Mouse (Mus musculus): Measurements from ENCODE around the gene Myef2. TPM values are rescaled to one million over a fixed set of nuclear protein-coding genes. Genes with fewer than 3 reads are reported as not detected.

Myef2 gene
- polyA plus RNA-seq (2014; fragmentation: Nextera tagmentation; extraction: Ambion mirVana): 232 and 263 TPM in 2 replicates

DNA sequence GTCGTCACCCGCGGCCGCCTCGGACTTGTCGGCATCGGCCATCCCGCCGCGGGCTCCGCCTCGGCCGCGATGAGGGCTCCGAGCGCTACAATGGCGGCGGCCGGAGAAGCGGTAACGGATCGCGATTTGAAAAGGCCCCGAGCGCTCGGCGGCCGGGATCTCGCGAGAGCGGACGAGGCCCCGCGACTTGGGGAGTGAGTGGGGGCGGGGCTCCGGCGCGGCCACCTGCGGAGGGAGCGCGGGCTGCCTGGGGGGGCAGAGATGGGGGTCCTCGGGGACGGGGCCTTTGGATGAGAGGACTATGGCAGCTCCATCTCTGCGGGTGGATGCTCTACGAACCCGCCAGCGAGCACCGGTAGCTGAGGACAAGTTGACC is at the start of gene Myef2:
Gene Myef2, minus strand, starts transcription at position 185 of the 376 bp plus-strand sequence.
- H3K36me3 ChIP-seq (ENCODE audit: control insufficient read depth, insufficient read depth, low read length): no peaks in the 10 kb centered on the region
- no peaks in the 10 kb centered on the region for H3K9me3 ChIP-seq (ENCODE audit: control insufficient read depth, low read length)
- peak within 1 kb of the TSS; percentile 99 for H3K9ac ChIP-seq (replicated peaks; ENCODE audit: low read length)
- H3K27me3 ChIP-seq (ENCODE audit: control insufficient read depth, insufficient read depth, low read length): no peaks in the 10 kb centered on the region
- peak within 1 kb of the TSS; percentile 76 for H3K4me3 ChIP-seq (replicated peaks; ENCODE audit: low read depth, low read length)
- peaks cover 22% of the 10 kb centered on the region for H3K4me1 ChIP-seq (ENCODE audit: control insufficient read depth, insufficient read depth, low read length)
- DNase-seq (peak; percentile 95), ATAC-seq (ENCODE audit: low FRiP score, low TSS enrichment) (peak; percentile 92)
- H3K27ac ChIP-seq (replicated peaks; ENCODE audit: low read depth, low read length): peak within 1 kb of the TSS; percentile 97
- peak within 1 kb of the TSS; percentile 70 for H3K4me2 ChIP-seq (ENCODE audit: low read length)
- WGBS: 2% methylated on average over 38 of the region's 48 CpGs

DNA sequence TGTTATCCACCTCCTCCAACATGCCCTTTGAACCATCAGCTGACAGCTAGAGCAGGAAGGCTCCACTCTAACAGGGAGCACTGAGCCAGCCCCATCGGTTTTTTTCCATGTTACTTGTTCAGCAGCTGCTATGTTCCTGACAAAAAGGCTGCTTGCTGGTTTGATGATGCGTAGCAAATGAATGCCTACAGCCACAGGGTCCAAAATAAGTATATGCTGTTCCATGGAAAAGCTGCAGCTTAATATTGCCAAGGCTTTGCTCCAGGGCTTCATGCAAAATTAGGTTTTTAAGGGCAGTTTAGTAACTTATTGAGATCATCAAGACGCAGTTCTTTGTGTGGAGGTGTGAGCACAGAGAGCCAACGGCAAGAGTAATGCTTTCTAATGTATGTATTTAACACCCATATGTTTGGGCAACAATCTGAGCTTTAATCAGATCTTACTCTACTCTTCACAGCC is 38.6 kb upstream of the Myef2 start:
- Histone ChIP-seq H3K27ac (replicated peaks; ENCODE audit: low read depth, low read length) (no peak overlapping the region), H3K9me3 (ENCODE audit: control insufficient read depth, low read length) (no peaks in the 10 kb centered on the region), H3K4me1 (ENCODE audit: control insufficient read depth, insufficient read depth, low read length) (no peaks in the 10 kb centered on the region; the same call in 1 of the 2 replicates), H3K4me2 (ENCODE audit: low read length) (no peak overlapping the region), H3K27me3 (ENCODE audit: control insufficient read depth, insufficient read depth, low read length) (no peaks in the 10 kb centered on the region), H3K4me3 (replicated peaks; ENCODE audit: low read depth, low read length) (no peak overlapping the region), H3K9ac (replicated peaks; ENCODE audit: low read length) (no peak overlapping the region), H3K36me3 (ENCODE audit: control insufficient read depth, insufficient read depth, low read length) (no peaks in the 10 kb centered on the region)
- no peak for ATAC-seq (ENCODE audit: low FRiP score, low TSS enrichment)
- peak; percentile 25 for DNase-seq
- 43% methylated on average over 4 of the region's 4 CpGs for WGBS

DNA sequence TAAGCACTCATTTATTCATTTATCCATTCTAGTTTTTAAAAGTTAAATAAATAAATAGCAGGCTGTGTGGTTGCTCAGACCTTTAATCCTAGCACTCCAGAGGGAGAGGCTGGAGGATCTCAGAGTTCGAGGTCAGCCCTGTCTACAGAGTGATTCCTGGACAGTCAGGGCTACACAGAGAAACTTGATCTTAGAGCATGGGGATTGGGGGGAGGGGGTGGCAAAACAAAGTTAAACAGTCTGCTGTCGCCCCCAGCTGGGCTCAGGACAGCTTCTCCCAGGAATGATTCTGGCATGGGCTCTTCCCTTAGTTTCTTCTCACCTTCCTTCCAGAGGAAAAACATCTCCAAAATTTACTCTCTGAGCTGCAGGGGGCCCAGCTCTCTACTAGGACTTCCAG is 32.0 kb upstream of the Myef2 start:
- Histone ChIP-seq H3K9ac (replicated peaks; ENCODE audit: low read length) (no peak overlapping the region), H3K4me2 (ENCODE audit: low read length) (no peak overlapping the region), H3K4me3 (replicated peaks; ENCODE audit: low read depth, low read length) (no peak overlapping the region), H3K4me1 (ENCODE audit: control insufficient read depth, insufficient read depth, low read length) (no peaks in the 10 kb centered on the region), H3K27ac (replicated peaks; ENCODE audit: low read depth, low read length) (no peak overlapping the region), H3K9me3 (ENCODE audit: control insufficient read depth, low read length) (no peaks in the 10 kb centered on the region), H3K27me3 (ENCODE audit: control insufficient read depth, insufficient read depth, low read length) (no peaks in the 10 kb centered on the region), H3K36me3 (ENCODE audit: control insufficient read depth, insufficient read depth, low read length) (no peaks in the 10 kb centered on the region)
- ATAC-seq (ENCODE audit: low FRiP score, low TSS enrichment): no peak
- WGBS: 22% methylated on average over 2 of the region's 2 CpGs
- no peak for DNase-seq

DNA sequence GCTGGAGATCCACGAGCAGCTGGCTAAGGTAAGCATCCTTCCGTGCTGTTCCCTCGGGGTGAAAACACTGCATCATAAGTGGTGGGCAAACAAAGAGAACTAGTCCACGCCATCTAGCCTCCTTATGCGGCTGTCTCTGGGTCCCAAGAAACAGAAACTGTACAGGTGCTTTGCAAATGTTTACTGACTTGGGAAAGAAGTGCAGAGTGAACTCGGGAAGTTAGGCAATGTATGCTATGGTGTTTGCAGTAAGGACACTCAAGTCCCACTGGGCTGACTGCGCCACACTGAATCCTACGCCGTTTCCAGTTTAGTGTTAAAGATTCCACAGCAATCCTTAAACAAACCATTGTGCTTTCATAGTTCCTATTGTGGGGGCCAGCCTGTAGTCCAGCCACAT is 30.8 kb upstream of the Myef2 start:
- no peak for DNase-seq
- no peak overlapping the region for H3K9ac ChIP-seq (replicated peaks; ENCODE audit: low read length)

DNA sequence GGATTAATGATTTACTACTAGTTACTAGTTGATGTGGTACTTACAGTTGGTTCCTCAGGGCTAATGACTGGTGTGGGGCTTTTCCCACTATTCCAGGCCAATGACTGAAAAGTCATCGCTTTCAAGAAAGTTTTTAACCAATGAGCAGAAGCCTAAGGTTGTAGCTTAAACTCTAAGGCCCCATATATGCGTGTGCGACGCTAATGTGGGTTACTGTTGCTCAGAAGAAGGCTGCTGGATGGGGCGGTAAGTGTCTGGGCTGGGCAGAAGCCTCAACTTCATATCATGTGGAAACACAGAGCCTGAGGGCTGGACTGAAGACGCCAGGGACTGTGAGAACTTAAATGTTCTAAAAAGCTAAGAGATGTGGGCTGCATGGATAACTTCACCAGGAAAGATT is 28.9 kb upstream of the Myef2 start, which contains the start of gene Slc12a1:
Gene Slc12a1, plus strand, starts transcription at position 118 of the 400 bp plus-strand sequence.
- H3K9me3 ChIP-seq (ENCODE audit: control insufficient read depth, low read length): no peaks in the 10 kb centered on the region
- H3K4me2 ChIP-seq (ENCODE audit: low read length): no peak within 1 kb of the TSS
- no peak within 1 kb of the TSS for H3K27ac ChIP-seq (replicated peaks; ENCODE audit: low read depth, low read length)
- no peak for DNase-seq
- H3K36me3 ChIP-seq (ENCODE audit: control insufficient read depth, insufficient read depth, low read length): no peaks in the 10 kb centered on the region
- H3K4me1 ChIP-seq (ENCODE audit: control insufficient read depth, insufficient read depth, low read length): no peaks in the 10 kb centered on the region
- H3K4me3 ChIP-seq (replicated peaks; ENCODE audit: low read depth, low read length): no peak within 1 kb of the TSS
- ATAC-seq (ENCODE audit: low FRiP score, low TSS enrichment): no peak
- WGBS: 88% methylated on average over 6 of the region's 6 CpGs
- no peaks in the 10 kb centered on the region for H3K27me3 ChIP-seq (ENCODE audit: control insufficient read depth, insufficient read depth, low read length)
- H3K9ac ChIP-seq (replicated peaks; ENCODE audit: low read length): no peak within 1 kb of the TSS

More for the DNA sequence above, 30.8 kb upstream of the Myef2 start:
- 83% methylated on average over 9 of the region's 9 CpGs for whole genome bisulfite sequencing
- no peaks in the 10 kb centered on the region for H3K27me3 ChIP-seq (ENCODE audit: control insufficient read depth, insufficient read depth, low read length)
- H3K27ac ChIP-seq (replicated peaks; ENCODE audit: low read depth, low read length): no peak overlapping the region
- H3K36me3 ChIP-seq (ENCODE audit: control insufficient read depth, insufficient read depth, low read length): no peaks in the 10 kb centered on the region
- no peak for ATAC-seq (ENCODE audit: low FRiP score, low TSS enrichment)
- H3K4me1 ChIP-seq (ENCODE audit: control insufficient read depth, insufficient read depth, low read length): no peaks in the 10 kb centered on the region
- H3K9me3 ChIP-seq (ENCODE audit: control insufficient read depth, low read length): no peaks in the 10 kb centered on the region
- no peak overlapping the region for H3K4me2 ChIP-seq (ENCODE audit: low read length)
- no peak overlapping the region for H3K4me3 ChIP-seq (replicated peaks; ENCODE audit: low read depth, low read length)

DNA sequence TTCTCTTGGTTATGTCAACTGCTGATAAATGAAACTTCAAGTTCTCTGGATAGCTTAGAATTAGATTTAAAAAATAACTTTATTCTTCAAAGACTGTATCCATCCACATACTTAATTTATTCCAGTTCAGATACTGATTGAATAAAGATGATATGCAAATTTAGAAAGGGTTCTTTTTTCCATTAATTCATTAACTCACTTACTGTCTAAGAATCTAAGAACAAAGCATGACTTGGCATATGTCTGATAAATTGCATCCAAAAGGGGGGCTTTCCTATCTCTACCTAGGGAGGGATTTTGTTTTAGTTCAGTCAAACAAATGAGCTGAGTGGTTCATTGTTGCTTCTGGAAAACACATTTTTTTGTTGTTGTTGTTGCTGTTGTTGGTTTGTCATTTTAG is 18.9 kb upstream of the Myef2 start:
- Histone ChIP-seq H3K4me2 (ENCODE audit: low read length) (no peak overlapping the region), H3K4me3 (replicated peaks; ENCODE audit: low read depth, low read length) (no peak overlapping the region), H3K27me3 (ENCODE audit: control insufficient read depth, insufficient read depth, low read length) (no peaks in the 10 kb centered on the region), H3K27ac (replicated peaks; ENCODE audit: low read depth, low read length) (no peak overlapping the region), H3K9ac (replicated peaks; ENCODE audit: low read length) (no peak overlapping the region), H3K36me3 (ENCODE audit: control insufficient read depth, insufficient read depth, low read length) (no peaks in the 10 kb centered on the region), H3K9me3 (ENCODE audit: control insufficient read depth, low read length) (no peaks in the 10 kb centered on the region), H3K4me1 (ENCODE audit: control insufficient read depth, insufficient read depth, low read length) (no peaks in the 10 kb centered on the region)
- ATAC-seq (ENCODE audit: low FRiP score, low TSS enrichment) (no peak), DNase-seq (peak; percentile 37)

DNA sequence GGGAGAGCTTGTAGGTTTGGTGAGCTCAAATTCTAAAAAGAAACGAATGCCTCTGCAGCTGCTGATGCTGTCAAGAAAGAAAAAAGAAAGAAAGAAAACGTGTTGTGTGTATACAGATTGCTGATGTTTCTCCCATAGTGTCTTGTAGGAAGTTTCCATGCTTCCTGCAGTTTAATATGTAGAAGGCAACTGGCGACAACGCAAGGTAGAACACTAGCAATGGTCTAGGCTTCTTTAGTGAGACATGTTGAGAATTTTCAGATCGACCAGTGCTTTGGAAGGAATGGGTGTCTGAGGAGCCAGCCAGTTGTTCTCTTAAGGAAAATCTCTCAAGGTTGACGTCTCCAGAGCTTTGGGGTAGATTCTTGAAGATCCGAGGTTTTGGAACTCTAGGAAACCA is 13.4 kb upstream of the Myef2 start:
- peak overlapping the region; percentile 82 for H3K27ac ChIP-seq (replicated peaks; ENCODE audit: low read depth, low read length)
- peak overlapping the region; percentile 46 for H3K4me3 ChIP-seq (replicated peaks; ENCODE audit: low read depth, low read length)
- ATAC-seq (ENCODE audit: low FRiP score, low TSS enrichment) (no peak), DNase-seq (no peak)
- 29% methylated on average over 7 of the region's 7 CpGs for WGBS
- H3K9me3 ChIP-seq (ENCODE audit: control insufficient read depth, low read length): no peaks in the 10 kb centered on the region
- peak overlapping the region; percentile 62 for H3K4me2 ChIP-seq (ENCODE audit: low read length)
- H3K36me3 ChIP-seq (ENCODE audit: control insufficient read depth, insufficient read depth, low read length): no peaks in the 10 kb centered on the region
- no peaks in the 10 kb centered on the region for H3K4me1 ChIP-seq (ENCODE audit: control insufficient read depth, insufficient read depth, low read length)
- no peaks in the 10 kb centered on the region for H3K27me3 ChIP-seq (ENCODE audit: control insufficient read depth, insufficient read depth, low read length)
- H3K9ac ChIP-seq (replicated peaks; ENCODE audit: low read length): peak overlapping the region; percentile 59; the same call in 1 of the 2 replicates

DNA sequence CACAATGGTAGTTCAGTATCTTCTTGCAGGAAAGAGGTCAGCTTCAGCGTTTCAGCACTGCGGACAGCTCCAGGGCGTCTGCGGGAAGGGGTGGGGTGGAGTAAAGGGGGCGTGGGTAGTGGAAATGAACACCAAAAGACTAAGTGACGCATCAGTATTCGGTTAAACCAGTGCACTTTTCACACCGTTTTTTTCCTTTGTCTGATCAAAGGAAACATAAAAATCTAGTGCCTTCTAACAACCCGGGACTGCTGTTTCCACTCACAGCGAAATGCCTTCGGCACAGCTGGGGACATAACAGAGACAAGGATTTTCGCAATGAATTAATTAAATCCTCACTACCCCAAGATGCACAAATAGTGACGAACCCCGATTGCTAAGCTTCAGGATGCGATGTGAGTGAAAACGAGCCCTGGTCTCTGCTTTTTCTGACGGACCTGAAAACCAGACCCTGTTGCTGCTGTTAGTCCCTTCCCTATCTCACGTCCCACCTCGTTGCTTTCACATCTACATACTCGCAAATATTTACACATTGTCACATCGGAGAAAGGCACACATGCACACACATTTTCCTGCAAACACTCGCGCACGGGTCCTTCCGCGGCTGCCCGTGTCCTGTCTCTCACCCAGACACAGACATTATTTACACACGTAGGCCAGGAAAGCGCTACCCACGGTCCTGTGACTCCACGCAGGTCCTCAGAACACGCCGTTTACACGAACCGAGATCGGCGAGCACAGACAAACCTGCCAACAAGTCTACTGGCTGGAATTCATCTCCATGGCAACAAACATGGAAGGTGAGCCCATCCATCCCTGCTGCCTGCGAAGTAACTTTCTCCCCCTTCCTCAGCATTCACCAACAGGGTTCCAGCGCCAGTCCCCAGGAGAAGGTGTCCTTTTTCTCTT is 12.7 kb upstream of the Myef2 start, which contains the start of gene Ctxn2:
Gene Ctxn2, plus strand, starts transcription at position 790 of the 909 bp plus-strand sequence.
- peak within 1 kb of the TSS; percentile 59 for H3K9ac ChIP-seq (replicated peaks; ENCODE audit: low read length)
- no peaks in the 10 kb centered on the region for H3K27me3 ChIP-seq (ENCODE audit: control insufficient read depth, insufficient read depth, low read length)
- H3K4me1 ChIP-seq (ENCODE audit: control insufficient read depth, insufficient read depth, low read length): no peaks in the 10 kb centered on the region
- H3K4me3 ChIP-seq (replicated peaks; ENCODE audit: low read depth, low read length): peak within 1 kb of the TSS; percentile 46
- H3K9me3 ChIP-seq (ENCODE audit: control insufficient read depth, low read length): no peaks in the 10 kb centered on the region
- peak within 1 kb of the TSS; percentile 62 for H3K4me2 ChIP-seq (ENCODE audit: low read length)
- DNase-seq: peak; percentile 81
- H3K36me3 ChIP-seq (ENCODE audit: control insufficient read depth, insufficient read depth, low read length): no peaks in the 10 kb centered on the region
- peak within 1 kb of the TSS; percentile 82 for H3K27ac ChIP-seq (replicated peaks; ENCODE audit: low read depth, low read length)
- WGBS: under 1% methylated on average over 39 of the region's 39 CpGs
- ATAC-seq (ENCODE audit: low FRiP score, low TSS enrichment): peak; percentile 53; the same call in 1 of the 2 replicates

All from midbrain, embryonic 14.5 days (tissue).